Mouse (Mus musculus): ENCODE measurements around the gene Casc3. TPM values are rescaled to one million over a fixed set of nuclear protein-coding genes. Genes with fewer than 3 reads are reported as not detected.

Gene Casc3
- total and polyA plus RNA-seq, 3 experiments, result 14.4 to 71.7 (median 16.7) TPM

DNA sequence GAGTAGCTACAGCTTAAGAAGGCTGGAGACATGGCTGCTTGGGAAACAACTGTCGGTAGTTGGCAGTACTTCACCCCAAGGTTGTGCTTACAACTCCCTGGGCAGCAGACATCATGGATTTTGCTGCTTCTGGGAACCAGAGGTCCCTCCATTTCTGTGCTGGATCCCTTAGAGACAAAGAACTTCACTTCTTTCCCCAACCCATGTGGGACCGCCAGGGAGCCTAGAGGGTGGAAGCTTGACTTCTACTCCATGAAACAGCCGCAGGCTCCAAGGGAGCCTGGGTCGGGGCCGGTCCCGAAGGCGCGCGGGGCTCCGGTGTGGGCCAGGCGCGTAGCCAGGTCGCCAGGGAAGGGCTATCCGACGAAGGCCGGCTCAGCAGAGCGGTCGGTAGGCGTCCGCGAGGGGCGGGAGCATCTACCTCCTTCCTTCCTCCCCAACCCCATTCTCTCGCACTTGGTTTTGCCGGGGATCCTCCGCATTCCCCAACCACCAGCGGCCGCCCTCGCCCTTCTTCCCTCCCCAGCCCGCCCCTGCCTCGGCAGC is 10.2 kb upstream of the Casc3 start (continued):
- TF ChIP-seq POLR2AphosphoS2 (IDR thresholded peaks at IDR 0.05; ENCODE audit: low read depth, low read length), result no peak; the same call in 1 of the 2 replicates
- TF ChIP-seq MXI1 (IDR thresholded peaks at IDR 0.05; ENCODE audit: low read depth, low read length), result peak; percentile 59; the same call in 1 of the 2 replicates
- 0 out of 2 replicates have a peak, but pooled peaks have one; percentile 43 for TF ChIP-seq TBP (conservative IDR thresholded peaks at IDR 0.05; ENCODE audit: low read depth, low read length)
- TF ChIP-seq POLR2A (IDR thresholded peaks at IDR 0.05; ENCODE audit: low read depth, low read length), result no peak; the same call in 1 of the 2 replicates
- TF ChIP-seq CHD1 (IDR thresholded peaks at IDR 0.05; ENCODE audit: low read depth, low read length), result no peak
- TF ChIP-seq ELF1 (IDR thresholded peaks at IDR 0.05; ENCODE audit: low read depth, low read length), result no peak
- TF ChIP-seq ZC3H11A (IDR thresholded peaks at IDR 0.05; ENCODE audit: low read depth, low read length), result no peak
- TF ChIP-seq TCF12 (IDR thresholded peaks at IDR 0.05; ENCODE audit: low read depth, low read length), result no peak

GRCm38 (mm10) chr11:98795015-98795713 is 9.5 kb upstream of the Casc3 start, which contains the start of gene Msl1:
TSS of gene Msl1 (plus strand) at chr11:98795516.
- Histone ChIP-seq H3K4me1 (ENCODE audit: control insufficient read depth in 1 of 2, insufficient read depth in 2 of 2) (peaks cover 6 to 53% of the 10 kb centered on the region in 2 experiments), H3K27me3 (replicated peaks) (no peaks in the 10 kb centered on the region), H3K79me2 (replicated peaks; ENCODE audit: control insufficient read depth, extremely low read depth, insufficient read depth, poor library complexity, severe bottlenecking) (peaks cover 29% of the 10 kb centered on the region), H3K9ac (ENCODE audit: insufficient read depth, low read depth) (peak within 1 kb of the TSS; percentile 100), H3K36me3 (replicated peaks in 1 of 2; ENCODE audit: control insufficient read depth in 1 of 2, insufficient read depth in 1 of 2, low read length in 1 of 2) (peaks cover 11 to 25% of the 10 kb centered on the region in 2 experiments), H3K4me3 (replicated peaks in 1 of 3; ENCODE audit: low read depth in 2 of 3, low read length in 2 of 3, poor library complexity in 1 of 3) (peak within 1 kb of the TSS; percentile 77 to 81 (median 79)), H3K27ac (ENCODE audit: insufficient read depth, low read depth) (peak within 1 kb of the TSS; percentile 94), H3K4me2 (ENCODE audit: insufficient read depth, low read depth, poor library complexity, severe bottlenecking) (peak within 1 kb of the TSS; percentile 79), H3K9me3 (replicated peaks; ENCODE audit: low read length) (no peaks in the 10 kb centered on the region)
- in situ Hi-C loops (cut with MboI; ENCODE audit: low pct_ligation_motif_present, low pct_unique_long_range_greater_than_20kb, low sequenced_read_pairs) (no loop called here), dilution Hi-C loops (cut with MboI; ENCODE audit: extremely low pct_ligation_motif_present, extremely low pct_unique_long_range_greater_than_20kb, low sequenced_read_pairs) (no loop called here)
- peak; percentile 85 for DNase-seq (ENCODE audit: extremely low read depth)
- TF ChIP-seq JUN (IDR thresholded peaks at IDR 0.05; ENCODE audit: insufficient read depth, low read depth, low read length) (no peak), RCOR1 (conservative IDR thresholded peaks at IDR 0.05; ENCODE audit: low read depth, low read length) (no peak), ELF1 (IDR thresholded peaks at IDR 0.05; ENCODE audit: low read depth, low read length) (peak; percentile 51), USF2 (conservative IDR thresholded peaks at IDR 0.05; ENCODE audit: low read depth, low read length) (no peak), MXI1 (IDR thresholded peaks at IDR 0.05; ENCODE audit: low read depth, low read length) (0 out of 2 replicates have a peak, but pooled peaks have one; percentile 26), ETS1 (conservative IDR thresholded peaks at IDR 0.05; ENCODE audit: low read depth, low read length) (no peak), CHD2 (IDR thresholded peaks at IDR 0.05; ENCODE audit: low read length) (peak; percentile 81), ZNF384 (IDR thresholded peaks at IDR 0.05; ENCODE audit: low read depth, low read length) (peak; percentile 91), POLR2AphosphoS2 (IDR thresholded peaks at IDR 0.05; ENCODE audit: low read depth, low read length) (no peak), MAZ (IDR thresholded peaks at IDR 0.05; ENCODE audit: low read depth, low read length) (peak; percentile 92), SIN3A (IDR thresholded peaks at IDR 0.05; ENCODE audit: low read length) (no peak), USF1 (IDR thresholded peaks at IDR 0.05; ENCODE audit: low read depth, low read length) (no peak), CHD1 (IDR thresholded peaks at IDR 0.05; ENCODE audit: low read depth, low read length) (no peak), KAT2A (IDR thresholded peaks at IDR 0.05; ENCODE audit: insufficient replicate concordance, low read length) (0 out of 2 replicates have a peak, but pooled peaks have one; percentile 27), ZKSCAN1 (IDR thresholded peaks at IDR 0.05; ENCODE audit: borderline replicate concordance, low read depth, low read length) (no peak), GABPA (IDR thresholded peaks at IDR 0.05; ENCODE audit: insufficient replicate concordance, low read depth, low read length) (no peak), UBTF (IDR thresholded peaks at IDR 0.05; ENCODE audit: low read depth, low read length) (peak; percentile 78), SMC3 (IDR thresholded peaks at IDR 0.05; ENCODE audit: low read depth, low read length) (no peak), NELFE (IDR thresholded peaks at IDR 0.05; ENCODE audit: low read depth, low read length) (peak; percentile 11), POLR2A (IDR thresholded peaks at IDR 0.05; ENCODE audit: low read depth, low read length) (peak; percentile 77; the same call in 1 of the 2 replicates), RAD21 (IDR thresholded peaks at IDR 0.05; ENCODE audit: low read depth, low read length) (no peak), NRF1 (IDR thresholded peaks at IDR 0.05; ENCODE audit: low read depth, low read length) (peak; percentile 91), MAFK (IDR thresholded peaks at IDR 0.05; ENCODE audit: insufficient replicate concordance, low read length) (no peak), TCF12 (IDR thresholded peaks at IDR 0.05; ENCODE audit: low read depth, low read length) (peak; percentile 55; the same call in 1 of the 2 replicates), MAX (IDR thresholded peaks at IDR 0.05; ENCODE audit: low read length) (no peak), EP300 (IDR thresholded peaks at IDR 0.05; ENCODE audit: low read length) (no peak), MYC (IDR thresholded peaks at IDR 0.05; ENCODE audit: low read depth, low read length) (no peak), BHLHE40 (IDR thresholded peaks at IDR 0.05; ENCODE audit: low read depth, low read length) (no peak), ZMIZ1 (IDR thresholded peaks at IDR 0.05; ENCODE audit: low read depth, low read length) (no peak; the same call in none of the 2 replicates), ZC3H11A (IDR thresholded peaks at IDR 0.05; ENCODE audit: low read depth, low read length) (no peak), HCFC1 (IDR thresholded peaks at IDR 0.05; ENCODE audit: low read depth, low read length) (peak; percentile 60), CTCF (conservative IDR thresholded peaks at IDR 0.05 in 1 of 2, IDR thresholded peaks at IDR 0.05 in 1 of 2; ENCODE audit: low read depth in 2 of 2, low read length in 2 of 2) (no peak; a peak in 1 of 4 replicates), E2F4 (IDR thresholded peaks at IDR 0.05; ENCODE audit: insufficient replicate concordance, low read depth, low read length) (no peak)

Measured in CH12.LX (cell line).